Mouse (Mus musculus) right cerebral cortex, postnatal 10 days (tissue): ENCODE measurements at regions not wholly inside any gene's neighbourhood (a gene's known extent, or its start where the extent isn't known, plus 50 kb on each side); places are given as distances from the start of the nearest gene placed in this dataset.

Experiments
- DNase-seq, 2 experiments: peaks; one replicate each; pipeline ENCODE4 v3.0.0; 2021; ENCODE audit warnings: low spot score in 2 of 2

DNA sequence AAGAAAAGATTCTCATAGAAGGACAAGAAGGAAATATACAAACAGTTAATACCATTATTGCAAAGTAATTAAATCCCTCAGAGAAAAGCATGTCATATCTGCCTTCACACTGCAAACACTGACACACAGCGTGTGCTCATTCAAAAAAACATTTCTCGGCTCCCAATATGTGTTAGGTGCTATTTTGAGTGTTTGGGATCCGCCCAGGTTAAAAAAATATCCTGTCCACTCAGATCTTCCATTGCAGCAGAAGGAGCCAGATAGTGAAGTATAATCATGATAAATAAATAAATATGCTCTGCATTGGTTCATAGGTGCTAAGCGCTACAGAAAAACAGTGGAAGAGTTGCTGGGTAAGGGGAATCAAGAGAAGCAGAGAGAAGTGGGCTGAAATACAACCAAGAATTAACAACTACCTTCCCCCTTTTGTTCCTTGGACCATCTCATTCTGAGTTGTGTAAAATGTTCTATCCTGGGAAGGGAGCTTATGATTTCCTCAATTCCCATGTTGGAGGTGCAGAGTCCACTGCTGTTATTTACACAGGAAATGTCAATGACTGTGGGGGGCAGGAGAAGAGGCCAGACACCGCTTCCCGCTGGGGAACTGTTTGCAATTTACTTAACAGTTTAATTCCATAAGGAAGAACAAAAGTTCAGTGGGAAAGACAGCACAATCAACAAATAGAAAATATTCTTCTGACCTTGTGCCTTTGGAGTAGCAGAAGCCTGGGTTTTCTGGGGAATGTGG is 139.9 kb downstream of the Tle1 start:
- no peak for DNase-seq

DNA sequence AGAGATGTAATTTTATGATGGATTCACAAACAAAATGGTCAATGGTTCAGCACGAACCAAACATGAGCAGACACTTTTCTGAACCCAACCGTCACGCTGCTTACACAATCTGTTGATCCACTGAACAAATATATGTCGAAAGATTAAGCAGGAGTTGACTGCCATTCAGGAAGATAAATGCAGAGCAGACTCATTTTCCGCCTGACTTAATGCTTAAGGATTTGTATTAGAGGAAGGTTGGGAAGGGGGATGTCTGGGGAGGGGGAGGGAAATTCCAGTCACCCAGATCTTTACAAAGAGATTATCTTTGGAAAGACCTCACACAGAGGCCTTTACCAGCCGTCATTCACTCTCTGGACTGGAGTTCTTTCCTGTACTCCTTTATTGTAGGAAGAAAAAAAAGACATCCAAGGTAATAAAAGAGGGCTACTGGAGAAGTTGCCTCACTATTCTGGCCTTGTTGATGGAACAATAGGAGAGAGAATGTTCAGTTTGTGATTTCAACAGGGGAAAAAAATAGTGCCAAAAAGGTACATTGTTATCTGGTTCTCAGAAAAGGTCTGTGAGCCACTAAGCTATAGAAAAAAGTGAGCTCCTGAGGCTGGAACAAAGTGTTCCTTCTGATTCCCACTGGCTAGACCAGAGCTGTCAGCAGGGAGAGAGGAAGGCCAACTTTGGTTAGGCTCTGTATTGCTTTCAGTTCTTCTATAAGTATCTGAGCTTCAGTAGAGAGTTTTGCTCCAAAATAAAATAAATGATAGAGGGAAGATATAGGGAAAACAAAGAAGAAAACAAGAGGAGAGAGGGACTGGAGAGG is 150.9 kb downstream of the Tle1 start:
- no peak for DNase-seq

DNA sequence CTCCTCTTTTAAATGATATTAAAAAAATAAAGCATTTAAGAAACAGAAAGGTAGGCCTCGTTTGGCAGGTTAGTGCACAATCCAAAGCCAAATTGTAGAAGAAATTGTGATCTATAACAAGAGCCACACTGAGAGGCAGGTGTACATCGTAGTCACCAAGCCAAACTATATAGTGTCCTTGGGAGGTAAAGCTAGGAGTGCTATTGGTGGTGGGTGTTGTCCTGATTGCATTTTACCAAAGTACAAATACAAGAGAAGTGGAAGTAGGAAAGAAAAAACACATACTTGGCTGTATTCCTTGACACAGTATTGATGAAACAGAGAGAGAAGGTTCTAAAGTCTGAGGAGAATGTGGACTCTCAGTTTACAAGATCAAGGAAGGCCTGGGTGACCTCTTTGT is 178.6 kb downstream of the Tle1 start:
- no peak for DNase-seq

DNA sequence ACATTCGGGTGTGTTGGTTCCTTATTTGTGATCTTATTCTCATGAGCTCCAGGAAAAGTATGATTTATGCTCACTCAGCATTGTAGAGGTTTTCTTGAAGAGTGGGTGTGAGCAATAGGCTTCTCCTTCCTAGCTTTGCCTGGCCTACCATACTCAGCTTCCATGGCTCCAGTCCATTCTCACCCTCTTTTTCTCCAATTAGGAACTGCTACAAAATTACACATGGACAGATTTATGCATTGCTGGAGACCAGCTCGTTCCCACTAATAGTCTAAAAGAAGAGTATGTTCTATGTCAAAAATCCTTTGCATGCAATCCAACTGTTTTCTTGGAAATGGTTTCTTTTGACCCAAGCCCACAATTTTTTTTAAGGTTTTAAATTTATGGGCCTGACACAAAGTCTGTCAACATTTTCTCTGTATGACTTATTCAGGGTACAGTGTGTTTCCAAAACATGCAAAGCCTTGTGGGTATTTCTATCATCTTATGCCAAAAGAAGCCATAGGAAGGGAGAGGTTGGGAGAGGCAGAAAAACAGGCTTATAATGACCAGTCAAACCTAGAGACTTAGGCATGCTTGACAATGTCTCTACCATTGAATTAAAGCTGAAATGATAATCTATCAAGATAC is 186.4 kb downstream of the Tle1 start:
- peak in 1 of 2 experiments; percentile 26 for DNase-seq

DNA sequence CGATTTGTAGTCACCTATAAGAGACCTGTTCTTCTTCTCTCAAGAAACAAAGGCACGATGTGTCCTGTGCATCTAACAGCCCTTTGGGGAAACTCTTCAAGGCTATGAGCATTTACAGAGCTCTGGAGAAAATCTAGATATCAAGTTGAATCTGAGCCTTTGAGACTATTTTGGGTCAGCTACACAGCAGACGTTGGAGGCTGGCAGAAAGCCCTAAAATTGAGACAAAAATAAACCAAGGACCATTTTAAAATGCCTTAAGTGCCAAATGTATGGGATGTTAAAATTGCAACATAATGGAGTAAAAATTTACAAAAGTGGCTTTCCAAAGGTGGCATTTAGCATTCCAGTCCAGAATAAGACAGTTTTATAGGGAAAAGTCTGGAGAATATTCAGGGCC is 187.1 kb downstream of the Tle1 start:
- DNase-seq: peak in 1 of 2 experiments; percentile 49

DNA sequence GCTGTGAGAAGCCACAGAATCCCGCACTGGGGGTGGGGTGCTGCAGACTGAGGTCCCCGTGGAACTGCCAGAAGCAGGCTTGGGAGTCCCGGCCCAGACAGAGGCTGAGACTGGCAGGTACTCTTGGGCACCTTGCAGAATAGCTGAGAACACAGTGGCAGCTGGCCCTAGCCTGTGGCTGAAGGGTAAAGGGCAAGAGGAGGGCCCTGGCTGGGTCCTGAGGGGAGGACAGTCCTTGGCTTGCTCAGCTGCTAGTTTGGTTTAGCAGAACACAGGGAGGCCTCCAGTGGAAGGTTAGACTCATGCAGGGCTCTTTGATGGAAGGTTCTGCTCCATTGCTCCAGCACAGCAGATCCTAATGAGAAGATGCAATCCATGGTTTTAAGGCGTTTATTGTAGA is 190.4 kb downstream of the Tle1 start:
- DNase-seq: no peak

DNA sequence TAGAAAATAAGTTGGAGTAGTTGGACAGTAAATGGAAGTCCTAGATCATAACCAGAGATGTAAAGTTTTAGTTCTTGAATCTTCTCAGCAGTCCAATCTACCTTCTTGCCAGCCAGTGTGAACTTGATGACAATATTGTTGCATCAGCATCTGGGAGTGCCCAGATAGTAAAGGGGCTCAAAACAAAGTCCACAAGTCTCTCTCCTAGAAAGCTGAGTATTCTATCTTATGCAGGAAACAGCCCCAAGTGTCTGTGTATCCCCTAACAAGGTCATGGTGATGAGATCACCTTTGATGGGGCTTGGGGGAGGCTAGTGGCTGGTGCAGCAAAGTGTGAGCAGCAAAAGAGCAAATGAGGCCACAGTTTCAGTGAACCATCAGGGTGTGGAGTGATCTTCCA is 194.8 kb downstream of the Tle1 start:
- DNase-seq: no peak

DNA sequence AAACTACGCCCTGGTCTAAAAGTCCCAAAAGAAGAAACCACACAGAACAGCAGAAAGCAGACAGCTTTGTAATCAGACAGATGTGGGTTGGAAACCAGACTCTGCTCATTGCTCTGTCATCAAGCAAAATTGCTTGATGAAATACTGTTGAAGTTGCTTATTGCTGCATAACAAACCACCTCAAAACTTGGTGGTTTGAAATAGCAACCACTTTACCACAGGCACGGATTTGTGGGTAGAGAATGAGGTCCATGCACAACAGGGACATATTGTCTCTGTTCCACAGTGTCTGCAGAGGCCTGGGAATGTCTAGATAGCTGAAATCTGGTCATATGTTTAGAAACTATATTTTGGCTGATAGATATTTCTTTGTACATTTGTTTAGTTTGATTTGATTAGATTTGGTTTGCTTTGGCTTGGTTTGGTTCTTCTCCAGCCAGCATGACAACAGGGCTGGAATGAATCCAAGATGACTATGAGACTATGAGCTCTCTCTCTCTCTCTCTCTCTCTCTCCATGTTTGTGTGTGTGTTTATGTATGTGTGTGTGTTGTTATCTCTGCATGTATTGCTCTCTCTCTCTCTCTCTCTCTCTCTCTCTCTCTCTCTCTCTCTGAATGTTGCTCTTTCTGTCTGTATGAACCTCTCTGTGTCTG is 199.4 kb downstream of the Tle1 start:
- no peak for DNase-seq

DNA sequence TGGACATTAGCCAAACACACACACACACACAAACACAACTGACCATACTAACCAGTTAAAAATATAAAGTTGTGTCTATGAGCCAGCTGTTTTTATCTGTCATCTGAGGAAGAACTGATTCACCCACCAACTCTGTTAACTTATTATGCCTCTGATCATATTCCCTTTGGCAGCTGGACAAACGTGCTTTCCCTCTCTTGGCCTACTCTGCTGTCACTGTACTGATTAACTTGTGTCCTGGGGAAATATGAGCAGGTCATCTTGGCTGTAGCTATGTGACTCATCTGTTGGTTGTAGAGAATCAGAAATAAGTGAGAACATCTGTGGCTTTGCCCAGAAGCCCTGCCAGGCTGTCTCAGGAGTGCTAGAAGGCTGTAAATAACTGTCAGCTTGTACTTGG is 210.9 kb upstream of the Gm11232 start:
- no peak for DNase-seq

DNA sequence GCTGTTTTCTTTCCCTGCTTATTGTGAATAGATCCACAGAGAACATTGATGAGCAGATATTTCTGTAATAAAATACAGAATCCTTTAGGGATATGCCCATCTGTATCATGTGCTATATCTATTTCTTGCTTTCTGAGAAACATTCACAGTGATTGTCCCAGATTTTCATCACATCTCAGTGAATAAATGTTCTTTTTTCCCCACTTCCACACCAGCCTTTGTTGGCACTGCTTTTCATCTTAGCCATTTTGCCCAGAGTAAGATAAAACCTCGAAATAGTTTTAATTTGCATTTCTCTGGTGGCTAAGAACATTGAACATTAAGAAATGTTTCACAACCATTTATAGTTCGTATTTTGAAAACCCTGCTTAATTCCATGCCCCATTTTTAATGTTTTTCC is 195.7 kb upstream of the Gm11232 start:
- no peak for DNase-seq

DNA sequence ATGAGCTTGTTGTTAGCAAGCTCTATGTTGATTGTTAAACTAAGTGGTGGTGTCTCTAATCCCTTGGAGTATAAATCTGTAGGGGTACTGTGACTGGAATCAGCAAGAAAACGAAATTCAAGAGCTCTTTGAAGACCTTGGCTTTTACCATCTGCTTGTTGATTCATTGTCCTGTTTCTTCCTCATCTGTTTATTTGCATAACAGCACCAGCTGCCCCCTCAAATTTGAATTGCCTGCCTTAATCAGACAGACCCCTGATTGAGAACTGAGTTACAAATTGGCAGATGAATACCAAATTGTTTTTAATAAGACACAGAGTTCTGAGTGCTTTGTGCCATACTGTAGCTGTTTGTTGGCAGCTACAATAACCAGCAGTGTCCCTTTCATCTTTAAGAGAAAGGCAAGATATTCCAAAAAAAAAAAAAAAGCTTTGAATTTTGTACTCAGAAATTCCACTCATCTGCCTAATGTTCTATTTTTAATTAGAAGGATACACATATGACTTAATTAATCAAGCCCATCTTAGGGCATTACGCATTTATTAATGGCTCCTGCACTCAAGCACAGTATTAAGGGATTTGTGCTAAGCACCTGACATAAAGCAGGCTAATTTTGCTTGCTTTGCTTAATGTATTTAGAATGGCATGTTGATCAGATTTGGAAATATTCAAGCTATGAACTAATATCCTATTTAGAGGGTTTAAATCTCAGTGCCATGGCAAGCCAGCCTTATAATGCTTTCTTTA is 175.6 kb upstream of the Gm11232 start:
- DNase-seq: peak in 1 of 2 experiments; percentile 19

DNA sequence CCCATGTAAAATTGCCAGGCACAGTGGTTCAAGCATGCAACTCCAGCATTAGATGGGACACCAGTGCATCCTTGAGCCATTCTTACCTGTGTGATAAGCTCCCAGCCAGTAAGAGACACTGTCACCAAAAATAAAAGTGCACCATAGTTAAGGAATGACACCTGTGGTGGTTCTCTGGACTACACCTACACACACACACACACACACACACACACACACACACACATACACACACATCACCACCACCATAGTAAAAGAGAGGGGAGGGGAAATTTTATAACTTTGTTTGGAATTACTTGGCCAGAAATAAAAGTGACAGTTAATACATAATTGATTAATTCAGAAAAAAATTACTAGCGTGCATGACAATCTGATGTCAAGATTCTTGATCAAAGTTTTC is 175.1 kb upstream of the Gm11232 start:
- no peak for DNase-seq

DNA sequence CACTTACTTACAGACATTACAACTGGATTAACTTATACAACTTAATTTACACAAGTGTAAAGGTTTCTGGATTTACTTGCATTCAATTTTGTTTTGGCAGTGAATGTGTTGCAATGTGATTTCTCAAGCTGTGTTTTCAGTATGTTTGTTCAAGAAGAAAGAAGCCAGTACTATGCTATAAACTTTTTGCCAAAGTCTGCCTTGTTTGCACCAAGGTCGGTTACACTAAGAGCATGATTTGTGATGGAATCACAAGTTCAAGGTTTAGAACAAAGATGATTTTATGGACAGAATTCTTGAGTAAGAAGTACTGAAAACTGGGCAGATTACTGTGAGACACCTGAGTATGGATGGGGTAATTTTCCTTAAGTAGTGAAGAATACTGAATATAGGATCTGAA is 153.8 kb upstream of the Gm11232 start:
- DNase-seq: no peak

DNA sequence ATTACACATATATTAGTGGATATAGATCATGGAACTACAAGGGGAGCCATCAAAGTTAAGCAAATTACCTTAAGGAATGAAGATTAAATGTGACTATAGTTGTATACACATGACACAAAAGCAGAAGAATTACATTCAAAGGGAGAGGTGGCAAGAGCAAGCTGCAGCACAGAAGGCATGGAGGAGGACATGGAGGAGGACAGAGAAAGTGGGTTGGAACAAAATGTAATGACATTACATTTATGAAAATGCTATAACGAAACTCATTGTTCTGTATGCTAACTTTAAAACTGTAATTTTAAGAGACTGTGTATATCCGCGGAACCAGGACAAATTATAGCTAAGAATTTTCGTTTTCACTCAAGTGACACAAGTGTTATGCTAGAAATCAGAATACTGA is 117.9 kb upstream of the Gm11232 start:
- no peak for DNase-seq

DNA sequence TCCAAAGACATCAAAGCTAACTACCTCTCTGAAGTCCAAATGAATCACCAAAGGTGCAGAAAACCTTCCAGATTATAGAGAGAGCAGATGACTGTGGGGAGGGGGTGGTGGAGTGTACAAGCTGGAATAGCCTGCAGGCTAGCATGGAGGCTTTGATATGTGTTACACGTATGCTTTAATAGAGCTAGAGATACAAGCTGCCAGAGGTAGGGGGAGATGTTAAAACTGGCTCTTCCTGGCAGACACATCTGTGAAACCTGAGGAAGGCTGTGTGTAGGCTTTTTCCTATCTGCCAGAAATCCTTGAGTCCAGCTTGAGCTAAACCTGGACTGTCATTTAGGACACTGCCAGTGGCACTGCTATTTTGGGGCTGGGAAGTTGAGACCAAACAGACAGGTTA is 109.2 kb upstream of the Gm11232 start:
- DNase-seq: no peak

DNA sequence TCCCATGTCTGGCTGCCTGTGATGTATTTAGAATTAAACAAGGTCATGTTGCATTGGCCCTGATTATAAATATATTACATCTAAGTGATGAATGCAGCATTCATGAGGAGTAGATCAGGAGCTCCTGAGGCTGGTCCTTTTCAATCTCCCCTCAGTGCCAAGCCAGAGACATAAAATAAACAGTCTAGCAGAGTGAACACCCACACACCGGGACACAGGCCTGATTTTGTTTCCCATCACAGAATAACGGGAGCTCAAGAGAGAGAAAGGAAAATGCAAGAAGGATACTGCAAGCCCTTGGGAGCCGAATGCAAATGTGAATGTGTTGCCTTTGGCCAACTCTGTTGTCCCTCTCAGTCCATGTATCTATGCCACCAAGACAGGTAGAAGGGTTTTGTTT is 84.1 kb upstream of the Gm11232 start:
- DNase-seq: peak in 1 of 2 experiments; percentile 25

DNA sequence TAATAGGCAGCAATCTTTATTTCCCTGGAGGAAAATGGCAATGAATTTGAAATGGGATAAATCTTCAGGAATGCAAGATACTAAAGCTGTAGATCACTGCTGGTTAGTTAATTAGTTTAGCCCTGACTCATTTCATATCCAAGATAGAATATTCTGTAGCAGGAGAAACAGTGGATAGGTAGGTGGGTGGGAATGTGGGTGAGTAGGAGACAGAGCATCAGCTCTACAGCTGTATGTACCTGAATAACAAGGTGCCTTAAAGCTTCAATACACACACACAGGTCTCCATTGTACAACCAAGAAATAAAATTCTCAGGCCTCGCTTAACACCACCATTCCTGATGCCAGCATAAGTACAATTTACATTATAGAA is 83.0 kb upstream of the Gm11232 start:
- no peak for DNase-seq

DNA sequence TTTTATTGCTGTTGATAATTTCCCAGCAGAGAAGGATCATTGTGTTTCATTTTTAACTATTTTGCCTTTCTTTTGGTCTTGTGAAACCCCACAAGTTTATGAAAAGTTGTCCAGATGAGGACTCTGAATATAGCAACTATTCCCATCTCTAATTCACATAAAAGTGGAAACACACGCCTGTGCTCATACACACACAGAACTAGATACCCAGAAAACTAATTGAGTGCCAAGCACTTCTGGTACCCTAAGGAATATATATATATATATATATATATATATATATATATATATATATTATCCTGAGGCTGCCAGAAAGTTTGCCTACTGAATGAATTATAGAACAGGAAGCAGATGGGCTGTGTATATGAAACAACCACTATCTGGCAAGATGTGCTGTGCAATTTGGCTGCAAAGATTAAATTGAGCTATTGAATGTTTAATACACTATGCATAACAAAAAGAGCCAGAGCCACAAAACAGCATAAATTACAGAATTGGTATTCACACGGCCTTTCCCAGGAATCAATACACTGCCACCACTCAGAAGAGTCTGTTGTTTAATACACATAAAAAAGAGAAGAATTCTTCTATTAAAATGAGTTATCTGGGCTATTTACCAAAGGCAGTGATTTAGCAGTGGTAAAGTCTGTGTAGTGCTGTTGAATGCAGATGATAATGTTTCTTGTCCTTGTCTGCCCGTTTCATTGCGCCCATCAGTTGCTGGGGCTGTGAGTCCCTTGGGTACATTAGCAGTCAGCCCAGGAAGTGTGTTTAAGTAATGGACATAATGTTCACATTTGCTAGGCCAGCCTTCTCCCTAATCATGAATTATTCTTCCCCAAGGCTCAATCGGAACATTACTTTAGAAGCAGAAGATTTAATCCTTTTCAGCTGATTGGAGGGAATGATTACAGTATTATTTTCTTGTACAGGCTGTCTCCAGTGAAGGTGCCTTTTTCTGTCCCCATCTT is 82.3 kb upstream of the Gm11232 start:
- peak; percentile 30 to 37 for DNase-seq

DNA sequence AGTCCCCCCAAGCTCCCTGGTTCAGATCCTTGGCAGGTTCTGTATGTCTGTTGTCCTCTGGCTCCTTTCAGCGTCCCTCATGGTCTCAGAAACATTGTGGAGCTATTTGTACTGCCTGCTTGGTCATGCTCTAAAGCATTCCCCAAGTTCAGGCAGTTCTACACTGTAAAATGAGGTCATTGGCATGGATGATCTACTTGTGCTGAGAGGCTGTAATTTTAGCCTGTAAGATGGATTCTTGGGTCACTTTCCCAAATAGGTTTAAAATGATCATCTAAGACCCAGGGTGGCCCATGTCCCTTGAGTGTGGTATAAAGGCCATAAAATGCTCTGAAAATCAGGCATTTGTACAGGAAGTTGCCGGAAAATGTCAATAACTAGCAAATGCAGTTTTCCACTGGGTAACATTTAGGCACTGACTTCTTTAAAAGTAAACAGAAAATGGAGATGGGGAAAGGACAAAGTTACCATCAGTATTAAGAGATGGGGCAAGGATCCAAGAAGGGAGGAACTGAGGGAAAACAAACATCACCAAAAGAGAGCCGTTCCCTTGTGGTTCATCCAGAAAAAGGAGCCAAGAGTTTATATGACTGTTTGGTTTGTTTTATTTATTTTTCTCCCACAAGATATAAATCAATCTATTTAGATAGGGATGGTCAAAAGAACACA is 81.5 kb upstream of the Gm11232 start:
- peak in 1 of 2 experiments; percentile 20 for DNase-seq

DNA sequence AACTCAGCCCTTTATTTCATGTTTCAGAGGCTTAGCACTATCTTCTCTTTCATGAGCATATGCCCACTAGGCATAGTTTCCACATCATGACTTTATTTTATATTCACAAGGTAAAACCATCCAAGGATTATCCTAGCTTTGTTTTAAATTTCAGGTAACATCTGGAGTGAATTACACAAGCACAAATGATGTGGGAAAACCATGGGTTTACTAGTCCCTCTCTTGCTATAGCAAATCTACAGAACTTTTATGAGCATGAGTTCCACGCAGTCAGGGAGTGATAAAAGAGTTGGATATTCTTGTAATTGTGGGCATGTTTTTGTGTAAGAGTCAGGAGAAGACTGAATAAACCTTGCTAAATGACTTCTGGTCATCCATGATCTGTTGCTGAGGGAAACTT is 78.0 kb upstream of the Gm11232 start:
- no peak for DNase-seq
